Mouse (Mus musculus) megakaryocyte, embryonic 14.5 days (primary cell): ENCODE data around the gene Gm35549.

Experiments used
- FLI1 ChIP-seq: IDR thresholded peaks from 2 replicates; pipeline ENCODE4 v1.6.1; 2012; ENCODE audit warnings: low read length, inconsistent platforms, mixed read lengths
- GATA1 ChIP-seq: IDR thresholded peaks from 3 replicates; pipeline ENCODE4 v1.6.1; 2012; ENCODE audit warnings: mixed read lengths, low read length, inconsistent platforms, borderline replicate concordance

- no peak for TF ChIP-seq GATA1
- TF ChIP-seq FLI1, result no peak
These were observed 21.9 kb upstream of the Gm35549 start, which contains the start of gene Zfp445 for GRCm38 (mm10) chr9:122865697-122866166.
